Mouse (Mus musculus) T-helper 17 cell (primary cell): ENCODE results near the gene Gm11992.

Experiments
- in situ Hi-C, 2 experiments: fragments of 300-600 bp; cut with MboI, MseI; formaldehyde crosslinking; loops; 1 replicate in 1 of 2; 2 replicates in 1 of 2; pipeline ENCODE4 v1.15.1; 2025; ENCODE audit warnings: high pct_unique_total_duplicates in 2 of 2

Gm11992 gene

DNA sequence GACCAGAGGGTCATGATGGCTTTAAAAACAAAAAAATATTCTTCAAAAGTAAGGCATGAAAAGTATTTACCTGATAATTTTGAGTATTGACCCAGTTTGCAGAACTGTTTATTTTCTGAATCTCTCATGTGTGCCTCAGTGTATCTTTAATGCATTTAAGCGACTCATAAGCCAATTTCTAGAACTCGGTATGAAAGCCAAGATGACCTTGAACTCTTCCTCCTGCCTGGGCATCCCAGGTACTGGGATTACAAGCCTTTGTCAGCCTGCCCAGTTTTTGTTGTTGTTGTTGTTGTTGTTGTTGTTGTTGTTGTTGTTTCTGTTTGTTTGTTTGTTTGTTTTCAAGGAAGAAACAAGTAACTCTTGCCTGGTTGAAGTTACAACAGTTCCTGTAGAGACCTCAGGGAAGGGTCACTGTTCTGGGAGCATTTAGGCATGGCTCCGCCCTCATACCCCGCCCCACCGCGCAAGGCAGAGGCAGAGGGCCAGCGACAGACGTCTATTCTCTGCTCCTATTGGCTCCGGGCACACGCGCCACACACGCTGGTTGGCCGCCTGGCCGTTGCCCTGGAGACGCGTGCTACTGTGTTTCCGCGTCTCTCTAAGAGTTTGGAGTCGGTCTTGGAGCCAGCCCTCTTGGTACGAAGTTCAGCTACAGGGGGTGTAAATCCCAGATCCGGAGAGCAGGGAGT lies at the start of gene Gm11992:
Gene Gm11992 (plus strand): TSS at position 584 of the 692 bp plus-strand sequence.
- in situ Hi-C loops, result loop anchor here in 1 of 2 experiments (5.0 kb wide), 1 partner anchor 69 kb away; the partner anchor contains the start of gene Upp1

DNA sequence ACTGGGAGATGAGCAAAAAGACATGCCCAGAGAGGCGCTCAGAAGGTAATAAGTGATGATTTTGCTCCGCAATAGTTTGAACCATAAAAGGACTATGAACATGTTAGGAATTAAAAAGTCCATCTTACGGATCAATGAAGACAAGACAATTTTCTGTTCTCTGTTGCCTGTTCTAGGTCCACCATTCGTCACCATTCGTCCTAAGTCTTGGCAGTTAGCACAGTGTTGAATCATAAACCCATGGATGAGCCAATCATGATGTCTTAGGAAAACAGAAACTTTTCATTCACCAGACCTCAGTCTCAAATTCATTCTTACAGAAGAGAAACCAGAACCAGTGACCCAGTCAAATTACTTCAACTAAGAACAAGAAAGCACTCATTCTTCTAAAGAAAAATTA lies 39.6 kb upstream of the Gm11992 start:
- in situ Hi-C loops, result no loop called here

DNA sequence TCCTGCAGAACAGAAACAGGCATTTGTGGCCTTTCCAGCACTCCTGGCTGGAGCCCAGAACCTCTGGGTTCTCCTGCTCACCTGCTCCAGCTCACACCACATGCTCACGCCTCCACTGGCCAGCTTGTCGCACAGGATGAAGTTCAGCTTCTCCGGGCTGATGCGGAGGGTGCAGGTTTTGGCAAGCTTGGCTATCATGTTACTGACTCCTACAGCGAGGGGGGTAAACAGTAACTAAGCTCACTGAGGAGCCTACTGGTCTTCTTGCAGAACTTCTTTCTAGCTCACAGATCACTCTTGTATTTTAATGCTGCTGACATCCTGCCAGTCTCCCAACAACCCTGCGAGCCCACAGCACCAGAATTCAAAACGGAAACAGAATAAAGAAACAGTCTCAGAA lies 38.0 kb upstream of the Gm11992 start:
- in situ Hi-C loops, result no loop called here

DNA sequence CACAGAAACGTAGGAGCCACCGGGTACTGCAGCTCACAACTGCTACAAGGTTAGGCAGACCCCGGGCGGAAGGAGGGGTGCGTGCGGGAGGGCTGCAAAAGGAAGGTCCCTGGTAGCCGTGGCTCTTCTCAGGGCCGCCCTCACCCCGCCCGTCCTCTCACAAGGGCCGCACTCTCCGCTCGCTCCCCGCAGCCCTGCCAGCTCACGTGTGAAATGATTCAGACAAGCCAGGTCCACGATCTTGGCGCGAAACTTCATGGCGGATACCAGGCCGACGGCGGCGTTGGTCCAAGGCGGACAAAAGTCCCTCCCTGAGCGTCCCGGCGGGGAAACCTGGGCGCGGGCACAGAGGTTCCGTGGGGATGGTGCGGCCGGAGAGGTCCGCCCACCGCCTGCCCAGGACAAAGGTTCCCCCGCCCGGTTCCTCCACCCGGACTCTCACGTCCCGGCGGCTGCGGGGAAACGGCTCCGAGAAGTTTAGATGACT lies 37.5 kb upstream of the Gm11992 start, which contains the start of gene Hus1:
Gene Hus1 (minus strand): TSS at position 339 of the 487 bp plus-strand sequence.
- in situ Hi-C loops, result no loop called here

DNA sequence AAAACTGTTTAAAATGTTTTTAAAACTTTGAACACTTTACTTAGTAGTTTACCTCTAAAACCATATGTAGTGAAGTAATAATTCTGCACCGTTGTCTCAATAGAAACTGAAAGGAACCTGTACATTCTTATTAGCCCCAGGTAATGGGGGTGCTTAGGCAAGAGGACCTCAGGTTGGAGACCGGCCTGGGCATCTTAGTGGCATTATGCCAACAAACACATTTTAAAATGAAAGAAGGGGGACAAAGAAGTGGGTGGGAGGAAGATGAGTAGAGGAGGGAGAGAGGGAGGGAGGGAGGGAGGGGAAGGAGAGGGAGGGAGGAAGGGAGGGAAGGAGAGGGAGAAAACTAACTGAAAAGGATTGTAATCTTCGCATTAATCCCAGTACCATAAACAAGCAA lies 37.0 kb upstream of the Gm11992 start:
- in situ Hi-C loops, result no loop called here

DNA sequence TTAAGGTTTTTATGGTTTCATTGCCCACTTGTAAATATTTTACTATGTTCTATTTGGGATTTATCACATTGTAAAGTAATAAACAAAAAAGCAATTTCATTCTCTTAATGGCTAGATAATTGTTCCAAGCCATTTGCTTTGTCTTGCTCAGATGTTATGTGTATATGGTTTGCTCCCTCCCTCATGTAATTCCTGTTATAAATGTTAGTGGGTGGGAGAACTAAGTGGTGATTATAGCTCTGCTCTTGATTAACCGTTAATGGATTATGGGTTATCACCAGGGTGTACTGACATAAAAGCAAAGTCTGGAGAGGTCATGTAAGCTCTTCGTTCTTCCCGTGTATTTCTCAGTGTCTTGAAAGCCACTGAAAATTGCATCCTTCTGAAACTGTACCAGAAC lies 33.7 kb upstream of the Gm11992 start:
- in situ Hi-C loops, result no loop called here

DNA sequence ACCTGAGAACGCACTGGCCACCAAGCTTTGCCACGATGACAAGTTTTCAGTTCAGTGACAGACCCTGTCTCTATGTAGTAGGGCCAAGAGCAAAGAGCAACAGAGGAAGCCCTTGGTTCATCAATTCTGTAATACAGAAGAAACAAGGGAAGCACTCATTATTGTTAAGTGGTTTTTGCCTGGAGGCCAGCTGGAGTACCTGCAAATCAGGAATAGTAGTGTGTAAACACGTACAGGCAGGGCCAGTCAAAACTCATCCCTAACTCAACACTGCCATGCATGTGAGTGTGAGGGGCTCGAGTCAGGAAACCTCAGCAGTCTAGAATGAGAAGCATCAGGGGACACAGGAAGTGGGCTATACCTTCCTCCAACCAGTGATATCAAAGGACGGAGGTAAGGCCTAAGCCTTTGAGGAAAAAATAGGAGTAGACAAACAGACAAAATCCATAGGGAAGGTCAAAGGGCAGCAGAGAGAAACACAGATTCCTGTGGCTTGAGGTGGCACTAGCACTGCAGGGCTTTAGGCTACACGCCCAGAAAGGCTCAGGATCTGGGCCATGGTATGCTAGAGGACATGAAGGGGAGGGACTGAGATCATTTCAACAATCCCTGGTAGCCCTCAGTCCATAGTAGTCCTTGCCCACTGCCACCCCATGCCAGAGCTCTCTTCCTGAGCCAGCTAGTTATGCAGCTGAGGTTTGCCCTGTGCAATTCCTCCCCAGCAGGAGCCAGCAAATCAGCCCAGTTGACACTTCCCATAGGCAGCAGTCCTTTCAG lies 29.7 kb upstream of the Gm11992 start:
- in situ Hi-C loops, result no loop called here

DNA sequence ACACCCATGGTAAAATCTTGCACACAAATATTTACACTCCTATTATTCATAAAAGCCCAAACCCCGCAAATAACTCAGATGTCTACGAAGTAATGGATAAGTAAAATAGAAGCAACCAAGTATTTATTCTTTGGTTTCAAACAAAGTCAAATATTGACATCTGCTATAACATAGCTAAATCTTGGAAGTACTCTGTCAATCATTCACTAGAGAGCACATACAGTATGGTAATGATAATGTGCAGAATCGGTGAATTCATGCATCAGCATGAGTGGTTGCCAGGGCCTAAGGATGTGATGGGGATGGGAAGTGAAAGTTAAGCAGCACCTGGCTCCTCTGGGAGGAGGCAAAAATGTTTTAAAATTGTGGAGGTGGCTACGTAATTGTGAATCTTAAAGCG lies 28.2 kb upstream of the Gm11992 start:
- in situ Hi-C loops, result no loop called here

DNA sequence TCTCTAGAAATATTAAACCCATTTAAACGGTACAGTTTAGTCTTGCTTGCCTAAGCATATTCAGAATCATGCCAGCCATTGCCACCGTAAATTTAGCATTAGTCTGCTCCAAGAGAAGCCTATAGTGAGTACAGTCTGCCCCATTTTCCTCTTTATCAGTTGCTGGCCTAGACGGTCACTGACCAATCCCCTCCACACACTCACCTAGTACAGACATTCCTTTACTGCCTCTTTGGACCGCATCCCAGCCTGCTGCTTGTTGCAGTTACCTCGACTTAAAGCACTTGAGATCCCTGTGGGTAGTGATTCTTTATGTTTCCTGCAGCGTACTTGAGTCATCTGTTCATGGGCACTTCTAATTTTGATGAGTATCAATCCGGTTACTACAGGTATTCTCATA lies 23.6 kb upstream of the Gm11992 start:
- in situ Hi-C loops, result no loop called here

DNA sequence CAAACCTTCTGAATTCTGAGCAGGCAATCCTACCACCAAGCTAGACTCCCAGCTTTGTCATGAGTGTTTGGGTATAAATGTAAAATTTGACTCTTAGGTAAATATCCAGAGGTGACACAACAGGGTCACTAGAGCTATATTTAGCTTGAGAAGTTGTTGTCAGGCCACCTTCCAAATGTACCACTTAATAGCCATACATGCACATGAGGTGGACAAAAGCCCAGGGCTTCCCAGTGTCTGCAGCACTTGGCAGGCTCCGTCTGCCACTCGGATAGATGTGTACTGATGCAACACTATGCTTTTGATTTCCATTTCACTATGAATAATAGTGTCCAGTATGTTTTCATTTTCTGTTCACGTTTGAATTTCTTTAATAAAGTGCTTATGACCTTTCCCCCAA lies 23.2 kb upstream of the Gm11992 start:
- in situ Hi-C loops, result no loop called here

DNA sequence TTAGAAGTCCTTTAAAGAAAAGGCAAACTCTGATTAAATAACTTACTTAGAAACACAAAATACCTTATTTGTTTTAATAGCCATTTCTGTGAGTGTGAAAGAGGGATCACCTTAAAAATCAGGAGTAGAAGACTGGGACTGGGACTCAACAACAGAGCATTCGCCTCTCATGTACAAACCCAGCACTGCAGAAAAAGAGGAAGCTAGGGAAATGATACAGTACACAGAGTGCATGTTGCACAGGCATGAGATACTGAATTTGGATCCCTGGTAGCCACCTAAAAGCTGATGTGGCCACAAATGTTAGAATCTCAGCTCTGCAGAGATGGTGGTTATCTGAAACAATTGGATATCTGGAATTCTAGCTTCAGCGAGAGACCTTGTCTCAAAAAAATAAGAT lies 16.9 kb upstream of the Gm11992 start:
- in situ Hi-C loops, result no loop called here

DNA sequence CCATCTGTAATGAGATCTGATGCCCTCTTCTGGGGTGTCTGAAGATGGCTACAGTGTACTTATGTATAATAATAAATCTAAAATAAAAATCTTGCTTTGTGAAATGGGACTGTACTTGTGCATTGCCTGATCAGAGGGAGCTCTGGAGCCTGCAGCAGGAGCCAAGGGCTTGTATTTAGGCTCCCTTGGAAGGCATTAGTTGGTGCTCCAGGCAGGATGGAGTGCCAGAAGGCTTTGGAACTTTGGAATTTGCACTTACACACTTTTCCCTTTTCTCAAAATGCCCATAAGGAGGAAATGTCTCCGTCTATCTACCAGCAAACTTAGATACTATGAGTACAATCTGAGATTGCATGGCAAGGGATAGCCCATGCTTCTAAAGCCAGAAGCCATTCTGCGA lies 1.8 kb upstream of the Gm11992 start:
- in situ Hi-C loops, result loop anchor here in 1 of 2 experiments (5.0 kb wide), 1 partner anchor 71 kb away; the partner anchor contains the start of gene Upp1

DNA sequence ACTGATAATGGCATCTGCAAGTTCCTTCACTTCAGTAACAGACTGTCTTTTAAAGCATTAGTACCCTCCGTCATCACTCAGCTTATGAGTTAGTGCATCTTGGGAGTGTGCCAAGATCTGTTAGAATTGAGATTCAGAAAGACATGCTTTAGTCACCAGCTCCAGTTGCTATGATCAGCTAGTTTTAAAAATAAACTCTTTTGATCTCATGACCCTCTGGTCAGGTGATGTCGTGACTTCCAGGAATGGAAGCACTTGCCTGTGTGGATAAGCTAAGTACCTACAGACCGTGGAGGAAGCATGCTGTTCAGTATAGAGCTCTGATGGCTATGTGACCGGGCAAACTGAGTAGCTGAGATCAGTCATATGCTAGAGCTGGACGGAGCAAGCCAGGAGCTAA lies 1.4 kb upstream of the Gm11992 start:
- in situ Hi-C loops, result loop anchor here in 1 of 2 experiments (5.0 kb wide), 1 partner anchor 70 kb away; the partner anchor contains the start of gene Upp1

DNA sequence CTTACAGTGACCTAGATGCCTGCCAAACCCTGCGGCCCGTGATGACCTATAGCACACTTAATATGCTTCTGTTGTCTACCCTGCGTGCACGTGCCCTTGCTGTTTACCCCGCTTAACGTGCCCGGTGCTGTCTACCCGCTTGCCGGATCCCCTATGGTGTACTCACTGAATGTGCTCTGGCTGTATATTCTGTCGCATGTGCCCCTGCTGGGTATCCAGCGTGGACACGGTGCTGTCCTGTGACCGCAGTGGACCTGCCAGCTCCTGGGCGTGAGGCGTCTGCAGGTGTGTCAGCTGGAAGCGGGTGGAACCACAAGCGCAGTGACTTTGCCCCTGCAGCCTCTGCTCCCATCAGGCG lies 288 bp downstream of the Gm11992 start, which contains the start of gene Sun3:
Gene Sun3 (minus strand): TSS at position 289 of the 358 bp plus-strand sequence.
- in situ Hi-C loops, result loop anchor here in 1 of 2 experiments (5.0 kb wide), 1 partner anchor 69 kb away; the partner anchor contains the start of gene Upp1

DNA sequence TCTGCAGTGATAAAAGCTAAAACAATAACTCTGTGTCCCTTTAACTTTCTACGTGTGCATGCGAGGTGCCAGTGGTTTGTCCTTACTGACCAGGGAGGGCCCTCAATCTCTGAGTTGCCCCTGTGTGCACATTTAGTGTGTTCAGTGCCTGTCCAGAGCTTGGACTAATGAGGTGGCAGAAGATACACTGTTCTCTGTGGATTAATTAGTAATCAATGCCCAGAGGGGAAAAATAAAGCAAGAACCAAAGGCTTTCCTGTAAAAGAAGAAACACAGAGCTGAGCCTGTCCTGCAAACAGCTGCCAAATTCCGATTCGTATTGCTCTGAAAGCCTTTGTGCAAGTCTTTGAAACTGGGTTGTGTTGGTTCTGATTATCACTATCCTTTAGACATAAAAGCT lies 1.8 kb downstream of the Gm11992 start:
- in situ Hi-C loops, result no loop called here

DNA sequence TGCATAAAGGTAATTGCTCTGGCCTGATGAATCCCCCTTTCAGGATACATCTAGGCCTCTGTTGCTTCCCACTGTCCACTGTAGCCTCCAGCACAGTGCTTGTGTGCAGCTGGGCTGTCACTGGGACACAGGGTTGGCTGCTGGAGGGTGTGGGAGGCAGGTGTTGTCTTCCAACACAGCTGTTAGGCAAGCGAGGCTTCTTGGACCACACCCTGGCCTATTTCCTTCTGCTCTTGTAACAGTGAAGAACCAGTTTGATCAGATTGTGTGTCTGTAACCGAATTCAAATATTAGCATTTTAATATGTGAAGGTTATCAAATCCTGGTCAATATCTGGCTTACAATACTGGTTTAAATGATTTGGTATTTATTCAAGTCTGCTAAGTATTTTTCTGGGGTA lies 3.5 kb downstream of the Gm11992 start:
- in situ Hi-C loops, result no loop called here

DNA sequence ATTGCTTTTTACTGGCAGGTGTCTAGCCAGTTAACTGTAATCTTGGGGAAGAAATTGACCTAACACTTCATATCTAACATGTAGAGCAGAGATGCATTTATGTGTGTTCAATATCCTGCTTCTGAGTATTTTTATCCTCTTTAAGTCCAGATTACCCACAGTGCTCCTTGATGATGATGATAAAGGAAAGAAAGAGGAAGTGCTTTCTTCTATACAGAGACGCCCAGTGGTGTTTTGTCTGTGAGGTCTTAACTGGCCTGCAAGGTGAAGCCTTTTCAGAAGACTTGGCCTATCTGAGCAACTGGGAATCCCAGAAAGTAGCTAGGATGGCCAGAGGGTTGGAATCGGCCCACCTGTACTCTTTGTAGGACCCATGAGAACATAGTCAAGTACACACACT lies 8.5 kb downstream of the Gm11992 start:
- in situ Hi-C loops, result no loop called here

DNA sequence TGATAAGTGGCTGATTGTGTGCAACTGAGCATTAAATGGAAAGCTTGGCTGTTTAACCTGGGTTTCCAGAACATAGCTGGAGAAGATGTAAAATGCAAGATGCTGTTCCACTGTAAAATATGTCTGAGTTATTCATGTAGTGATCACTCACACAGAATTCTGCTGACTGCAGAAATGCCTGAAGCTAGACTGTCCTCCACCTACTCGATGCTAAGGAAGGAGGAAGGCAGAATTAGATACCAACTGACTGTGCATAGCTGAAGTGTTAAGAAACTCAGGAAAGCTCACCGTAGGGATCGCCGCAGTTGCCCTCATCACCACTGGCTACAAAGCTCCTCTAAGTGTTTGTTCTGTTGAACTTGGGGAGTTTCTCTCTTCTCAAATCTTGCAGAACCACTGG lies 9.3 kb downstream of the Gm11992 start:
- in situ Hi-C loops, result no loop called here

DNA sequence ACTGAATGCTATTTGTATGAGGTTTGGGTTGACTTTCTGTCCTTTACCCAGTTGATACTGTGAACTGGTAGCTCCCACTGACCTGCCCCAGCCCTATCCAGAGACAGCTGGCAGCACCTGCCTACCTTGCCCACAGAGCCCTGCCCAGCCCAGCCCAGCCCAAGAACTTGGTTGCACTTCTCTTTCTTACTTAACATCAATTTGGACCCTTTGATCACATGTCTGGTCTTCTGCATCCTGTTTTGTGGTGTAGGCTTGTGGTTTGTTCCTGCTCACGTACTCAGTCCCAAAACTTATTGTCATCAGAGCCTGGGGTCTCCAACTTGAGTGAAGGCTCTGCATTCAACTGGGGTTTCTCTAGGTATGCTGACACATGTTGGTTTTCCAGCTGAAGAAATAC lies 11.6 kb downstream of the Gm11992 start:
- in situ Hi-C loops, result no loop called here

DNA sequence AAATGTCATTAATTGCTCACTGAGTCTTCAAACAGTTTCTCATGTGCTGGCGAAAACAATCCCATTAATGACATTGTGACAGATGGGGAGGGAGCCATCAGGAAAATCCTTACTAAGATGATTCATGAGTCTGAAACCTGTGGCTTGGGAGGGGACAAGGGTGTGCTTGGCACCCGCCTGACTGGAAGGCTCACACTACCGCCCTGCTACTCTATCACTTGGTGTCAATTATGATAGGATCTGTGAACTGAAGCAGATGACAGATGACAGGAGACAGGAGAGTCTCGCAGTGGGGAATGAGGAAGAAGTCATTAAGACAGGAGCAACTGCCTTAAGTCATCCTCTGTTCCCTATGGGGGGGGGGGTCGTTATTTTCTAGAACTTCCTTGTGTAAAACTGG lies 12.1 kb downstream of the Gm11992 start:
- in situ Hi-C loops, result no loop called here

DNA sequence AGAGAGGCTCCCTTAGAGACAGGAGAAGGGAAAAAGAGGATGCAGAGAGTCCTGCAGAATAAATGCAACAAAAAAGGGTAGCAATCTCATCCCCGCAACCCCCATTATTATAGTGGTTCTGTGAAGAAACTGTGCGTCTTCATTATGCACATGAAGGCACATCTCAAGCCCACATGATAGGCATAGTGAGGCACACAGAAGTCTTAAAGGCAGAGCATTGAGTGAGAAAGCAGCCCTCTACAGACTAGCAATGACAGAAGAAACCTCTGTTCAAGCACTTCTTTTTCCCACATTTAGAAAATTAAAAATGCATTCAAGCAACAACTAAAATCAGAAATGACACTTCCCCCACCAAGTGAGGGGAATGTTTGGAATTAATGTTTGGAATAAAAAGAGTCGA lies 28.1 kb downstream of the Gm11992 start:
- in situ Hi-C loops, result no loop called here

DNA sequence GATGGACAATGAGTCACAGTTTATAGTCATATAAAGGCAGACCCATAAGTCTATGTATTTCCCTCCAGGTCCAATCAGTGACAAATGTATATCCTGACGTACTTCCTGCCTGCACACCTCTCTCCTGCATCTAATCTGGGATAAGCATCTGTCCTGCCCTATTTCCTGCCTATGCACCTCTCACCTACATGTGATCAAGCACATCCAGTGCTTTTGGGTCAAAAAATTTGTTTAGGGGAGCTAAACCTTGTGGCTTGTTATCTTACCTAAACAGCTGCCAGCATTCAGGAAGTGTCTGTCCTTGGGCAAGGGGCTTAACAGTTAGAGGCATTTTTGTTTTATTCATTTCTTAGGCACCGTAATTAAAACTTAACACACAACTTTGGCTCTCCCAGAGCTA lies 64.8 kb downstream of the Gm11992 start:
- in situ Hi-C loops, result no loop called here
